Mouse (Mus musculus) heart, embryonic 11.5 days (tissue): Measurements from ENCODE around the gene Cfap61. TPM values are rescaled to one million over a fixed set of nuclear protein-coding genes. Genes with fewer than 3 reads are reported as not detected.

Source experiments
- ATAC-seq: fragments of 200-750 bp; cut with Nextera tagmentation; replicated peaks from 2 replicates; pipeline ENCODE4 v1.8.0; 2017; ENCODE audit warnings: moderate library complexity; ENCODE audit not compliant: insufficient number of reproducible peaks, low FRiP score, low TSS enrichment
- H3K27ac ChIP-seq: fragments of 300-500 bp; sonication (generic); 2 replicates; pipeline ENCODE4 v1.5.1; 2014; ENCODE audit warnings: mild to moderate bottlenecking, low read depth, low read length
- H3K27me3 ChIP-seq: fragments of 300-500 bp; sonication (generic); 2 replicates; pipeline ENCODE4 v1.6.1; 2014; ENCODE audit warnings: mild to moderate bottlenecking, low read length, mixed read lengths; ENCODE audit not compliant: control insufficient read depth, insufficient read depth
- H3K36me3 ChIP-seq: fragments of 300-500 bp; sonication (generic); 2 replicates; pipeline ENCODE4 v1.6.1; 2014; ENCODE audit warnings: mild to moderate bottlenecking, low read length, moderate library complexity, mixed read lengths; ENCODE audit not compliant: control insufficient read depth, insufficient read depth
- H3K4me1 ChIP-seq: fragments of 300-500 bp; sonication (generic); 2 replicates; pipeline ENCODE4 v1.6.1; 2014; ENCODE audit warnings: low read length; ENCODE audit not compliant: control insufficient read depth, insufficient read depth
- H3K4me2 ChIP-seq: fragments of 300-500 bp; sonication (generic); 2 replicates; pipeline ENCODE4 v1.6.1; 2014; ENCODE audit warnings: mild to moderate bottlenecking, moderate library complexity
- H3K4me3 ChIP-seq: fragments of 300-500 bp; sonication (generic); 2 replicates; pipeline ENCODE4 v1.5.1; 2014; ENCODE audit warnings: low read depth, low read length
- H3K9ac ChIP-seq: fragments of 300-500 bp; sonication (generic); 2 replicates; pipeline ENCODE4 v1.6.1; 2014; ENCODE audit warnings: mild to moderate bottlenecking, low read depth, low read length, moderate library complexity
- H3K9me3 ChIP-seq: fragments of 300-500 bp; sonication (generic); replicated peaks from 2 replicates; pipeline ENCODE4 v1.6.1; 2016; ENCODE audit warnings: low read length; ENCODE audit not compliant: control insufficient read depth
- WGBS: fragments of 180-500 bp; shearing (Covaris S2); extraction: QIAGEN DNeasy Blood & Tissue Kit; methylation state at CpG from one replicate; pipeline ENCODE4 v1.1.7; 2014; ENCODE audit not compliant: insufficient replicate concordance; 5-methylcytosine and 5-hydroxymethylcytosine counted together
- polyA plus RNA-seq: library from polyadenylated mRNA; unstranded; fragments of >200 nt; fragmentation: Nextera tagmentation; extraction: Ambion mirVana; gene quantifications from 2 replicates; pipeline ENCODE4 v1.2.1, GENCODE M21; 2014

Cfap61 gene
- polyA plus RNA-seq, 1 experiment from 2014 or later = 0.10 TPM

DNA sequence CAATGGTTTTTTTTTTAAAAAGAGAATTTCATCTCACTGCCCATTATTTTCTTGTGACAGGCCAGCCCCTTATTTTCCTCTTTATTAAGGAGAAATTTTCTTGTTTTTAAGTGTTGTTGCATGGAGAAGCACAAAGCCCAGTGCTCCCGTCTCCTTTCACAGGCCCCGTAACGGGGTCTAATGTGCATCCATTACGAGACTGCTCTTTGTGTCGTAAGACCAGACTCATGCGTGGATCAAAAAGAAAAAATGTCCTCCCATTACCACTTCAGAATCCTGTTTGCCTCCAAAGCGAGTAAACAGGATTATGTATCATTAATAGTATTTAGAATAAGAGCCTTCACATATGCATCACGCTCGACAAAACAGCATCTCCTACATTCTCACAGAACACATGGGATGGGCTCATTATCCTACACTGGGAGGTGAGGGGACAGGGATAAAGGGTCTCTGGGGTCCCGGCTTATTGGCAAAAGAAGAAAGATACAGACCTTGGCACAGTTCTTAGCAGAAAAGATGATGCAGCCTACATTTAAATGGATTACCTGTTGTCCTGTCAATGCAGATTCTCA, 166.0 kb downstream of the Cfap61 start:
- Histone ChIP-seq H3K4me2 (no peak overlapping the region), H3K9ac (no peak overlapping the region), H3K9me3 (no peaks in the 10 kb centered on the region), H3K4me3 (no peak overlapping the region), H3K4me1 (peaks cover 3% of the 10 kb centered on the region; the same call in 1 of the 2 replicates), H3K27me3 (0 out of 2 replicates have a peak, but pooled peaks cover 3% of the 10 kb centered on the region), H3K27ac (no peak overlapping the region), H3K36me3 (no peaks in the 10 kb centered on the region)
- ATAC-seq = no peak
- WGBS = 88% methylated on average over 10 of the region's 10 CpGs

DNA sequence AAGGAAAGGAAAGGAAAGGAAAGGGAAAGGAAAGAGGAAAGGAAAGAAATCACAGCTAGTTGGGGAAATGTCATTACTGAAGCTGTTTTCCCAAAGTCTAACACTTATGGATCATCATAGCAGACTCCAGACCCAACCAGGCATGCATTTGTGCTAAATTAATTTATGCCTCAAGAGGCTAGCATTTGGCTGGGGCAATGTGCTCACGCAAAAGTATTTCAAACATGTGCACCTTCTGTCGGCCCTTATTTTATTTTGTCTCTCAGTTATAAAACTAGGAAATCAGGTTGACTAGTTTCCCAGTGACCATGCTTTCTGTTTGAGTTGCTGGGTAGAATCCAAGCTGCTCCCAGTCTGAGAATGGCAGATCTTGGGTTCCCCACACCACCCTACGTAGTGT, 168.0 kb downstream of the Cfap61 start:
- Histone ChIP-seq H3K27me3 (0 out of 2 replicates have a peak, but pooled peaks cover 3% of the 10 kb centered on the region), H3K9me3 (no peaks in the 10 kb centered on the region), H3K4me2 (no peak overlapping the region), H3K9ac (no peak overlapping the region), H3K36me3 (no peaks in the 10 kb centered on the region), H3K27ac (no peak overlapping the region), H3K4me3 (no peak overlapping the region), H3K4me1 (peaks cover 3% of the 10 kb centered on the region; the same call in 1 of the 2 replicates)
- ATAC-seq = no peak
- WGBS = 85% methylated on average over 3 of the region's 3 CpGs

- 0 out of 2 replicates have a peak, but pooled peaks cover 3% of the 10 kb centered on the region for H3K27me3 ChIP-seq
- no peak overlapping the region for H3K4me2 ChIP-seq
- no peak overlapping the region for H3K27ac ChIP-seq
- H3K9me3 ChIP-seq = no peaks in the 10 kb centered on the region
- no peak overlapping the region for H3K4me3 ChIP-seq
- no peak for ATAC-seq
- no peaks in the 10 kb centered on the region for H3K4me1 ChIP-seq
- no peak overlapping the region for H3K9ac ChIP-seq
- 66% methylated on average over 6 of the region's 6 CpGs for WGBS
- no peaks in the 10 kb centered on the region for H3K36me3 ChIP-seq
These were observed 170.8 kb downstream of the Cfap61 start for GRCm38 (mm10) chr2:146105341-146105740.

DNA sequence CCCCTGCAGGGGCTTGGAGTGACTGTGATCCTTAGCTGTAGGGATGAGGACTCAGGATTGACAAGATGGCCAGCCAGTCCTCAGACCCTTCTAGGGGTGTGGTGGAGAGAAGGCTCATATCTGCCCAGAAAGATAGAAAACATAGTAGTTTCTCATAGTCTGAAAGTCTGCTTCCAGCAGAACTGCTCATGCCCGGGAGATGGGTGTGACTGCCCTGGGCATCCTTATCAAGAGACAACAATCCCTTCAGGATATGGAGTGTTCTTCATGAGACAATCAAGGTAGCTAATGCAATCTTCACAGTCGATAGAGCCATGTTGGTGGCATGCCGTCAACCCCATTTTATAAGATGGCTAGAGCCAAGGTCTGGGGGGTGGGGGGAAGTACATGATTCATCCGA, 173.4 kb downstream of the Cfap61 start:
- 0 out of 2 replicates have a peak, but pooled peaks cover 3% of the 10 kb centered on the region for H3K27me3 ChIP-seq
- H3K27ac ChIP-seq = no peak overlapping the region
- 71% methylated on average over 4 of the region's 4 CpGs for WGBS
- H3K36me3 ChIP-seq = no peaks in the 10 kb centered on the region
- no peak overlapping the region for H3K9ac ChIP-seq
- H3K9me3 ChIP-seq = no peaks in the 10 kb centered on the region
- no peaks in the 10 kb centered on the region for H3K4me1 ChIP-seq
- no peak overlapping the region for H3K4me3 ChIP-seq
- no peak for ATAC-seq
- H3K4me2 ChIP-seq = no peak overlapping the region

- Histone ChIP-seq H3K4me3 (no peak overlapping the region), H3K4me1 (no peaks in the 10 kb centered on the region), H3K36me3 (no peaks in the 10 kb centered on the region), H3K4me2 (no peak overlapping the region), H3K9ac (no peak overlapping the region), H3K27ac (no peak overlapping the region), H3K27me3 (no peaks in the 10 kb centered on the region), H3K9me3 (no peaks in the 10 kb centered on the region)
- WGBS = 80% methylated on average over 9 of the region's 9 CpGs
- ATAC-seq = no peak
These were observed 175.3 kb downstream of the Cfap61 start for GRCm38 (mm10) chr2:146109921-146110320.

- Histone ChIP-seq H3K27ac (no peak overlapping the region), H3K4me2 (no peak overlapping the region), H3K4me1 (no peaks in the 10 kb centered on the region), H3K9ac (no peak overlapping the region), H3K27me3 (no peaks in the 10 kb centered on the region), H3K36me3 (no peaks in the 10 kb centered on the region), H3K9me3 (no peaks in the 10 kb centered on the region), H3K4me3 (no peak overlapping the region)
- WGBS = 83% methylated on average over 6 of the region's 6 CpGs
- no peak for ATAC-seq
These were observed 181.7 kb downstream of the Cfap61 start for GRCm38 (mm10) chr2:146116282-146116681.

- Histone ChIP-seq H3K4me2 (no peak overlapping the region), H3K9ac (no peak overlapping the region), H3K27ac (no peak overlapping the region), H3K36me3 (no peaks in the 10 kb centered on the region), H3K4me1 (no peaks in the 10 kb centered on the region), H3K4me3 (no peak overlapping the region), H3K9me3 (no peaks in the 10 kb centered on the region), H3K27me3 (no peaks in the 10 kb centered on the region)
- ATAC-seq = no peak
- 88% methylated on average over 5 of the region's 5 CpGs for WGBS
These were observed 182.1 kb downstream of the Cfap61 start for GRCm38 (mm10) chr2:146116726-146117125.

- Histone ChIP-seq H3K9ac (no peak overlapping the region), H3K4me2 (no peak overlapping the region), H3K27me3 (no peaks in the 10 kb centered on the region), H3K27ac (no peak overlapping the region), H3K9me3 (no peaks in the 10 kb centered on the region), H3K4me1 (no peaks in the 10 kb centered on the region), H3K36me3 (no peaks in the 10 kb centered on the region), H3K4me3 (no peak overlapping the region)
- no peak for ATAC-seq
- WGBS = 78% methylated on average over 17 of the region's 17 CpGs
These were observed 182.8 kb downstream of the Cfap61 start for GRCm38 (mm10) chr2:146117191-146117914.
